Mouse (Mus musculus) heart, postnatal 0 days (tissue): ENCODE results near the gene Slc5a1. TPM values are rescaled to one million over a fixed set of nuclear protein-coding genes. Genes with fewer than 3 reads are reported as not detected.

Experiments
- ATAC-seq: fragments of 200-750 bp; cut with Nextera tagmentation; 2 replicates; pipeline ENCODE4 v1.8.0; 2017; ENCODE audit warnings: low read depth, moderate number of reproducible peaks, moderate library complexity; ENCODE audit not compliant: insufficient read depth
- DNase-seq: peaks from one replicate; pipeline ENCODE4 v3.0.0-alpha.2; 2016; ENCODE audit warnings: low spot score
- H3K27ac ChIP-seq: fragments of 300-500 bp; sonication (generic); 2 replicates; pipeline ENCODE4 v1.5.1; 2014; ENCODE audit warnings: low read depth, mild to moderate bottlenecking
- H3K27me3 ChIP-seq: fragments of 300-500 bp; sonication (generic); 2 replicates; pipeline ENCODE4 v1.6.1; 2014; ENCODE audit warnings: low read length, mixed read lengths; ENCODE audit not compliant: control insufficient read depth, insufficient read depth
- H3K36me3 ChIP-seq: fragments of 300-500 bp; sonication (generic); replicated peaks from 2 replicates; pipeline ENCODE4 v1.6.1; 2014; ENCODE audit warnings: low read length, mixed read lengths; ENCODE audit not compliant: control insufficient read depth, insufficient read depth
- H3K4me1 ChIP-seq: fragments of 300-500 bp; sonication (generic); 2 replicates; pipeline ENCODE4 v1.6.1; 2014; ENCODE audit warnings: antibody characterized with exemption; ENCODE audit not compliant: control insufficient read depth, insufficient read depth
- H3K4me2 ChIP-seq: fragments of 300-500 bp; sonication (generic); 2 replicates; pipeline ENCODE4 v1.6.1; 2014; ENCODE audit warnings: low read depth, mild to moderate bottlenecking, low read length, moderate library complexity
- H3K4me3 ChIP-seq: fragments of 300-500 bp; sonication (generic); 2 replicates; pipeline ENCODE4 v1.5.1; 2014; ENCODE audit warnings: low read depth, low read length
- H3K9ac ChIP-seq: fragments of 300-500 bp; sonication (generic); replicated peaks from 2 replicates; pipeline ENCODE4 v1.6.1; 2014; ENCODE audit warnings: low read depth, low read length, mixed read lengths
- H3K9me3 ChIP-seq: fragments of 300-500 bp; sonication (generic); replicated peaks from 2 replicates; pipeline ENCODE4 v1.6.1; 2016; ENCODE audit warnings: low read length; ENCODE audit not compliant: control insufficient read depth
- CTCF ChIP-seq: IDR thresholded peaks from 2 replicates; pipeline ENCODE4 v1.5.1; 2016; ENCODE audit warnings: antibody characterized with exemption, control low read depth, low read depth
- EP300 ChIP-seq: IDR thresholded peaks from 2 replicates; pipeline ENCODE4 v1.6.1; 2016; ENCODE audit warnings: antibody characterized with exemption, low read depth
- WGBS: fragments of 180-500 bp; shearing (Covaris S2); extraction: QIAGEN DNeasy Blood & Tissue Kit; methylation state at CpG from one replicate; pipeline ENCODE4 v1.1.7; 2014; 5-methylcytosine and 5-hydroxymethylcytosine counted together
- polyA plus RNA-seq: library from polyadenylated mRNA; unstranded; fragments of >200 nt; fragmentation: Nextera tagmentation; extraction: Ambion mirVana; gene quantifications from 2 replicates; pipeline ENCODE4 v1.2.1, GENCODE M21; 2015
- total RNA-seq: library from RNA; depleted of rRNA; stranded (reverse); fragments of >200 nt; gene quantifications from 2 replicates; pipeline ENCODE4 v1.2.3, GENCODE M21; 2014; ENCODE audit warnings: low replicate concordance

The Slc5a1 gene
- total and polyA plus RNA-seq, 2 experiments from 2014 or later: not detected

- no peaks in the 10 kb centered on the region for H3K9me3 ChIP-seq
- no peaks in the 10 kb centered on the region for H3K4me1 ChIP-seq
- H3K4me3 ChIP-seq: no peak overlapping the region
- H3K36me3 ChIP-seq: no peaks in the 10 kb centered on the region
- H3K27ac ChIP-seq: no peak overlapping the region
- TF ChIP-seq EP300: no peak
- TF ChIP-seq CTCF: no peak
- DNase-seq (no peak), ATAC-seq (no peak)
- H3K4me2 ChIP-seq: no peak overlapping the region
- WGBS: 75% methylated on average over 5 of the region's 5 CpGs
- no peak overlapping the region for H3K9ac ChIP-seq
- H3K27me3 ChIP-seq: no peaks in the 10 kb centered on the region
Measured at GRCm38 (mm10) chr5:33084599-33084998, 19.4 kb upstream of the Slc5a1 start.

- ATAC-seq: no peak
- 89% methylated on average over 6 of the region's 6 CpGs for WGBS
Measured at GRCm38 (mm10) chr5:33091342-33091741, 12.7 kb upstream of the Slc5a1 start.

GRCm38 (mm10) chr5:33095315-33095714, 8.7 kb upstream of the Slc5a1 start:
- H3K9ac ChIP-seq: no peak overlapping the region
- TF ChIP-seq CTCF: no peak
- TF ChIP-seq EP300: no peak
- ATAC-seq (no peak), DNase-seq (no peak)
- H3K4me1 ChIP-seq: no peaks in the 10 kb centered on the region
- H3K27me3 ChIP-seq: no peaks in the 10 kb centered on the region
- H3K9me3 ChIP-seq: no peaks in the 10 kb centered on the region
- H3K4me3 ChIP-seq: no peak overlapping the region
- no peaks in the 10 kb centered on the region for H3K36me3 ChIP-seq
- H3K4me2 ChIP-seq: no peak overlapping the region
- H3K27ac ChIP-seq: no peak overlapping the region
- 80% methylated on average over 4 of the region's 4 CpGs for WGBS

More at GRCm38 (mm10) chr5:33091342-33091741, 12.7 kb upstream of the Slc5a1 start:
- no peaks in the 10 kb centered on the region for H3K27me3 ChIP-seq
- no peak overlapping the region for H3K4me2 ChIP-seq
- no peak for DNase-seq
- no peak overlapping the region for H3K9ac ChIP-seq
- H3K4me3 ChIP-seq: no peak overlapping the region
- no peaks in the 10 kb centered on the region for H3K36me3 ChIP-seq
- H3K9me3 ChIP-seq: no peaks in the 10 kb centered on the region
- H3K4me1 ChIP-seq: no peaks in the 10 kb centered on the region
- no peak overlapping the region for H3K27ac ChIP-seq
- TF ChIP-seq EP300 (no peak), CTCF (no peak)

- H3K36me3 ChIP-seq: no peaks in the 10 kb centered on the region
- TF ChIP-seq EP300 (no peak), CTCF (no peak)
- ATAC-seq (no peak), DNase-seq (no peak)
- H3K4me3 ChIP-seq: no peak overlapping the region
- no peaks in the 10 kb centered on the region for H3K4me1 ChIP-seq
- H3K27ac ChIP-seq: no peak overlapping the region
- peaks cover 22% of the 10 kb centered on the region for H3K27me3 ChIP-seq
- no peak overlapping the region for H3K4me2 ChIP-seq
- 45% methylated on average over 12 of the region's 12 CpGs for WGBS
- H3K9me3 ChIP-seq: no peaks in the 10 kb centered on the region
- H3K9ac ChIP-seq: no peak overlapping the region
Measured at GRCm38 (mm10) chr5:33102369-33103055, 1.5 kb upstream of the Slc5a1 start.

- no peak for ATAC-seq
Measured at GRCm38 (mm10) chr5:33104876-33105275, 857 bp downstream of the Slc5a1 start.

GRCm38 (mm10) chr5:33105660-33106059, 1.6 kb downstream of the Slc5a1 start:
- no peak overlapping the region for H3K9ac ChIP-seq
- H3K9me3 ChIP-seq: no peaks in the 10 kb centered on the region
- H3K4me3 ChIP-seq: no peak overlapping the region
- DNase-seq (no peak), ATAC-seq (no peak)
- no peak overlapping the region for H3K4me2 ChIP-seq
- H3K4me1 ChIP-seq: no peaks in the 10 kb centered on the region
- no peak overlapping the region for H3K27ac ChIP-seq
- H3K27me3 ChIP-seq: peaks cover 22% of the 10 kb centered on the region
- WGBS: 68% methylated on average over 6 of the region's 6 CpGs
- TF ChIP-seq CTCF (no peak), EP300 (no peak)
- no peaks in the 10 kb centered on the region for H3K36me3 ChIP-seq

More at GRCm38 (mm10) chr5:33104876-33105275, 857 bp downstream of the Slc5a1 start:
- H3K27ac ChIP-seq: no peak overlapping the region
- no peak overlapping the region for H3K4me2 ChIP-seq
- TF ChIP-seq EP300 (no peak), CTCF (no peak)
- H3K27me3 ChIP-seq: peaks cover 22% of the 10 kb centered on the region
- no peaks in the 10 kb centered on the region for H3K36me3 ChIP-seq
- H3K4me3 ChIP-seq: no peak overlapping the region
- H3K9ac ChIP-seq: no peak overlapping the region
- no peak for DNase-seq
- WGBS: 39% methylated on average over 1 of the region's 1 CpGs
- H3K9me3 ChIP-seq: no peaks in the 10 kb centered on the region
- H3K4me1 ChIP-seq: no peaks in the 10 kb centered on the region
